ENCODE assay signal across 9 mouse cellular contexts in genomic region chr4:123565291-123565861, GRCm38 (mm10).
DNase-seq lines count a peak whose midpoint lies in the region; ATAC-seq and TF ChIP-seq lines count a peak whose summit lies in the region.
"Had no signal": no experiment of that assay in that cellular context is flagged by ENCODE, and none has a peak within 500 bp of the region (broad histone marks: within the 10 kb centered on the region; RNA-seq: fewer than 3 reads in every experiment).

No protein-coding gene starts in this region.

- no peak overlapping the region for H3K27ac ChIP-seq in midbrain, embryonic 16.5 days (ENCODE audit: low read length)
- no peak overlapping the region for H3K27ac ChIP-seq in midbrain, embryonic 15.5 days
- H3K27ac ChIP-seq in intestine, embryonic 15.5 days, result no peak overlapping the region
- H3K27ac ChIP-seq in testis, adult 2 months (ENCODE audit: control insufficient read depth, insufficient read depth, low read depth, low read length), result peak overlapping the region; percentile 22; the same call in 1 of the 2 replicates
- H3K27ac ChIP-seq: hindbrain, embryonic 15.5 days; neural tube, embryonic 12.5 days had no signal

- no peak overlapping the region for H3K4me3 ChIP-seq in midbrain, embryonic 16.5 days (ENCODE audit: low read depth, low read length)
- H3K4me3 ChIP-seq in midbrain, embryonic 15.5 days, result no peak overlapping the region
- no peak overlapping the region for H3K4me3 ChIP-seq in intestine, embryonic 15.5 days (replicated peaks)
- no peak overlapping the region; the same call in 1 of the 2 replicates for H3K4me3 ChIP-seq in testis, adult 2 months (ENCODE audit: control insufficient read depth, low read depth, low read length)
- H3K4me3 ChIP-seq: hindbrain, embryonic 15.5 days; neural tube, embryonic 12.5 days had no signal

- no peak for TF ChIP-seq POLR2A in testis, adult 2 months (IDR thresholded peaks at IDR 0.05; ENCODE audit: control insufficient read depth, low read depth, low read length)

- H3K36me3 ChIP-seq in midbrain, embryonic 16.5 days (ENCODE audit: control insufficient read depth, insufficient read depth, low read length), result no peaks in the 10 kb centered on the region
- no peaks in the 10 kb centered on the region for H3K36me3 ChIP-seq in midbrain, embryonic 15.5 days (replicated peaks)
- no peaks in the 10 kb centered on the region for H3K36me3 ChIP-seq in intestine, embryonic 15.5 days
- no peaks in the 10 kb centered on the region for H3K36me3 ChIP-seq in testis, adult 2 months (ENCODE audit: control insufficient read depth, insufficient read depth, low read length)
- H3K36me3 ChIP-seq: hindbrain, embryonic 15.5 days; neural tube, embryonic 12.5 days had no signal

- ATAC-seq in midbrain, embryonic 16.5 days, result peak; percentile 39; the same call in 1 of the 2 replicates
- ATAC-seq in midbrain, embryonic 15.5 days (replicated peaks), result no peak
- ATAC-seq in erythroid progenitor cell, adult 5-6 weeks (replicated peaks; ENCODE audit: low FRiP score, poor library complexity, severe bottlenecking), result peak; percentile 34; the same call in 1 of the 2 replicates
- ATAC-seq in intestine, embryonic 15.5 days, result peak; percentile 53

- no peaks in the 10 kb centered on the region for H3K9me3 ChIP-seq in midbrain, embryonic 16.5 days (replicated peaks; ENCODE audit: control insufficient read depth, low read length, poor library complexity, severe bottlenecking)
- no peaks in the 10 kb centered on the region for H3K9me3 ChIP-seq in midbrain, embryonic 15.5 days
- H3K9me3 ChIP-seq in intestine, embryonic 15.5 days, result no peaks in the 10 kb centered on the region
- H3K9me3 ChIP-seq: hindbrain, embryonic 15.5 days; neural tube, embryonic 12.5 days had no signal

- peaks cover 10% of the 10 kb centered on the region for H3K4me1 ChIP-seq in midbrain, embryonic 16.5 days (ENCODE audit: control insufficient read depth, insufficient read depth, low read length)
- peaks cover 13% of the 10 kb centered on the region for H3K4me1 ChIP-seq in midbrain, embryonic 15.5 days
- peaks cover 17% of the 10 kb centered on the region for H3K4me1 ChIP-seq in intestine, embryonic 15.5 days (replicated peaks)
- H3K4me1 ChIP-seq in testis, adult 2 months (ENCODE audit: control insufficient read depth, insufficient read depth, low read length), result peaks cover 7% of the 10 kb centered on the region; the same call in 1 of the 2 replicates

- H3K9ac ChIP-seq in midbrain, embryonic 16.5 days (ENCODE audit: low read depth, low read length), result no peak overlapping the region
- H3K9ac ChIP-seq in midbrain, embryonic 15.5 days, result no peak overlapping the region
- H3K9ac ChIP-seq in intestine, embryonic 15.5 days, result no peak overlapping the region
- H3K9ac ChIP-seq: hindbrain, embryonic 15.5 days; neural tube, embryonic 12.5 days had no signal

- H3K27me3 ChIP-seq in midbrain, embryonic 16.5 days (ENCODE audit: control insufficient read depth, insufficient read depth, low read depth, low read length), result no peaks in the 10 kb centered on the region
- no peaks in the 10 kb centered on the region for H3K27me3 ChIP-seq in midbrain, embryonic 15.5 days (replicated peaks)
- H3K27me3 ChIP-seq in intestine, embryonic 15.5 days (replicated peaks), result no peaks in the 10 kb centered on the region
- no peaks in the 10 kb centered on the region for H3K27me3 ChIP-seq in testis, adult 2 months (ENCODE audit: control insufficient read depth, insufficient read depth, low read length)
- H3K27me3 ChIP-seq: hindbrain, embryonic 15.5 days; neural tube, embryonic 12.5 days had no signal

- no peak overlapping the region for H3K4me2 ChIP-seq in midbrain, embryonic 16.5 days (ENCODE audit: low read length)
- H3K4me2 ChIP-seq in midbrain, embryonic 15.5 days, result no peak overlapping the region
- no peak overlapping the region for H3K4me2 ChIP-seq in intestine, embryonic 15.5 days (replicated peaks)
- H3K4me2 ChIP-seq: hindbrain, embryonic 15.5 days; neural tube, embryonic 12.5 days had no signal

- no peak for DNase-seq in kidney, adult 8-10 months
- DNase-seq in kidney, adult 9 months, result no peak

- TF ChIP-seq CTCF in testis, adult 2 months (IDR thresholded peaks at IDR 0.05; ENCODE audit: control insufficient read depth, insufficient read depth, insufficient replicate concordance, low read depth, low read length), result no peak

- 39% methylated on average over 7 of the region's 7 CpGs for WGBS in midbrain, embryonic 16.5 days
- WGBS in midbrain, embryonic 15.5 days, result 41% methylated on average over 7 of the region's 7 CpGs
- 21% methylated on average over 7 of the region's 7 CpGs for WGBS in intestine, embryonic 15.5 days
